Mouse (Mus musculus): ENCODE measurements around the gene Sucla2. TPM values are rescaled to one million over a fixed set of nuclear protein-coding genes. Genes with fewer than 3 reads are reported as not detected.
"Not testable (repeated sequence)": the region's sequence is repeated elsewhere in the genome, so short reads cannot be mapped to it uniquely, and the experiment has no call there.

The Sucla2 gene
- total RNA-seq, 2 experiments from 2014 or later = 153 to 160 TPM

- DNase-seq (ENCODE audit: extremely low spot score in 1 of 2, low spot score in 1 of 2) = no peak
Observed at GRCm38 (mm10) chr14:73599720-73600119, 74.6 kb downstream of the Sucla2 start.

- DNase-seq (ENCODE audit: extremely low spot score in 1 of 2, low spot score in 1 of 2) = no peak
Observed at GRCm38 (mm10) chr14:73607732-73608131, 82.6 kb downstream of the Sucla2 start.

GRCm38 (mm10) chr14:73608668-73609481 is 83.8 kb downstream of the Sucla2 start:
- DNase-seq (ENCODE audit: extremely low spot score in 1 of 2, low spot score in 1 of 2) = no peak

- DNase-seq (ENCODE audit: extremely low spot score in 1 of 2, low spot score in 1 of 2) = not testable (repeated sequence)
Observed at GRCm38 (mm10) chr14:73614961-73615360, 89.8 kb downstream of the Sucla2 start.

GRCm38 (mm10) chr14:73620880-73621279 is 95.8 kb downstream of the Sucla2 start:
- DNase-seq (ENCODE audit: extremely low spot score in 1 of 2, low spot score in 1 of 2) = no peak

- no peak for DNase-seq (ENCODE audit: extremely low spot score in 1 of 2, low spot score in 1 of 2)
Observed at GRCm38 (mm10) chr14:73622988-73623387, 97.9 kb downstream of the Sucla2 start.

GRCm38 (mm10) chr14:73625469-73625868 is 100.3 kb downstream of the Sucla2 start:
- DNase-seq (ENCODE audit: extremely low spot score in 1 of 2, low spot score in 1 of 2) = no peak

GRCm38 (mm10) chr14:73631511-73631910 is 106.4 kb downstream of the Sucla2 start:
- DNase-seq (ENCODE audit: extremely low spot score in 1 of 2, low spot score in 1 of 2) = no peak

GRCm38 (mm10) chr14:73632648-73633263 is 107.6 kb downstream of the Sucla2 start:
- peak in 1 of 2 experiments; percentile 44 for DNase-seq (ENCODE audit: extremely low spot score in 1 of 2, low spot score in 1 of 2)

GRCm38 (mm10) chr14:73634356-73634755 is 109.2 kb downstream of the Sucla2 start:
- no peak for DNase-seq (ENCODE audit: extremely low spot score in 1 of 2, low spot score in 1 of 2)

GRCm38 (mm10) chr14:73637460-73637859 is 112.3 kb downstream of the Sucla2 start:
- DNase-seq (ENCODE audit: extremely low spot score in 1 of 2, low spot score in 1 of 2) = no peak

Other genes starting within 250 kb of the Sucla2 start
- 10 to 100 TPM; 32.7 to 43.8 TPM for gene Rb1, start 199.5 kb upstream of the Sucla2 start, total RNA-seq (2021)
- 1,000 to 10,000 TPM; 1,010 to 1,023 TPM for gene Itm2b, start 140.0 kb upstream of the Sucla2 start, total RNA-seq (2021)
- 10 to 100 TPM; 29.0 to 31.8 TPM for gene Med4, start 15.3 kb upstream of the Sucla2 start, total RNA-seq (2021)
- 1 to 10 TPM; 5.7 to 5.8 TPM for gene Nudt15, start 22.9 kb downstream of the Sucla2 start, total RNA-seq (2021)
- not detected for gene Gm21750, start 135.9 kb downstream of the Sucla2 start, total RNA-seq (2021)

All from layer of hippocampus, postnatal 25 days (tissue).